Mouse (Mus musculus): Measurements from ENCODE around the gene Gm42372.

Gm42372 gene

GRCm38 (mm10) chr7:16959539-16960187, 23.2 kb upstream of the Gm42372 start, which contains the start of gene Pnmal1:
TSS of gene Pnmal1 (plus strand) at chr7:16959679.
- DNase-seq (ENCODE audit: low spot score in 2 of 2) = peak; percentile 90 to 96

GRCm38 (mm10) chr7:16961678-16962077, 21.2 kb upstream of the Gm42372 start:
- DNase-seq (ENCODE audit: low spot score in 2 of 2) = no peak

GRCm38 (mm10) chr7:16968414-16968813, 14.5 kb upstream of the Gm42372 start:
- no peak for DNase-seq (ENCODE audit: low spot score in 2 of 2)

- DNase-seq (ENCODE audit: low spot score in 2 of 2) = no peak
Observed at GRCm38 (mm10) chr7:16971160-16971559, 11.7 kb upstream of the Gm42372 start.

- no peak for DNase-seq (ENCODE audit: low spot score in 2 of 2)
Observed at GRCm38 (mm10) chr7:16974018-16974417, 8.9 kb upstream of the Gm42372 start.

- DNase-seq (ENCODE audit: low spot score in 2 of 2) = no peak
Observed at GRCm38 (mm10) chr7:16976298-16976697, 6.6 kb upstream of the Gm42372 start.

GRCm38 (mm10) chr7:16978173-16978572, 4.7 kb upstream of the Gm42372 start:
- no peak for DNase-seq (ENCODE audit: low spot score in 2 of 2)

GRCm38 (mm10) chr7:16978593-16978992, 4.3 kb upstream of the Gm42372 start:
- DNase-seq (ENCODE audit: low spot score in 2 of 2) = no peak

- DNase-seq (ENCODE audit: low spot score in 2 of 2) = peak; percentile 29 to 49
Observed at GRCm38 (mm10) chr7:16980348-16980747, 2.5 kb upstream of the Gm42372 start.

- DNase-seq (ENCODE audit: low spot score in 2 of 2) = no peak
Observed at GRCm38 (mm10) chr7:16987541-16988149, 4.8 kb downstream of the Gm42372 start.

GRCm38 (mm10) chr7:16988405-16988804, 5.5 kb downstream of the Gm42372 start:
- DNase-seq (ENCODE audit: low spot score in 2 of 2) = no peak

- DNase-seq (ENCODE audit: low spot score in 2 of 2) = no peak
Observed at GRCm38 (mm10) chr7:16990006-16990744, 7.3 kb downstream of the Gm42372 start.

- DNase-seq (ENCODE audit: low spot score in 2 of 2) = no peak
Observed at GRCm38 (mm10) chr7:16991681-16992450, 9.0 kb downstream of the Gm42372 start.

GRCm38 (mm10) chr7:16992451-16992807, 9.5 kb downstream of the Gm42372 start, which contains the start of gene Ccdc8:
TSS of gene Ccdc8 (plus strand) at chr7:16992708.
- DNase-seq (ENCODE audit: low spot score in 2 of 2) = no peak

GRCm38 (mm10) chr7:16993651-16994399, 10.9 kb downstream of the Gm42372 start:
- DNase-seq (ENCODE audit: low spot score in 2 of 2) = no peak

- no peak for DNase-seq (ENCODE audit: low spot score in 2 of 2)
Observed at GRCm38 (mm10) chr7:16994400-16994799, 11.5 kb downstream of the Gm42372 start.

GRCm38 (mm10) chr7:16995345-16995744, 12.5 kb downstream of the Gm42372 start:
- DNase-seq (ENCODE audit: low spot score in 2 of 2) = no peak

- no peak for DNase-seq (ENCODE audit: low spot score in 2 of 2)
Observed at GRCm38 (mm10) chr7:16999233-16999632, 16.3 kb downstream of the Gm42372 start.

- peak; percentile 91 to 93 for DNase-seq (ENCODE audit: low spot score in 2 of 2)
Observed at GRCm38 (mm10) chr7:16999650-17000049, 16.8 kb downstream of the Gm42372 start.

GRCm38 (mm10) chr7:17002375-17003195, 19.7 kb downstream of the Gm42372 start:
- DNase-seq (ENCODE audit: low spot score in 2 of 2) = peak; percentile 82 to 86
